Comparison of ENCODE assay signal across 12 mouse cellular contexts in the genomic region with DNA sequence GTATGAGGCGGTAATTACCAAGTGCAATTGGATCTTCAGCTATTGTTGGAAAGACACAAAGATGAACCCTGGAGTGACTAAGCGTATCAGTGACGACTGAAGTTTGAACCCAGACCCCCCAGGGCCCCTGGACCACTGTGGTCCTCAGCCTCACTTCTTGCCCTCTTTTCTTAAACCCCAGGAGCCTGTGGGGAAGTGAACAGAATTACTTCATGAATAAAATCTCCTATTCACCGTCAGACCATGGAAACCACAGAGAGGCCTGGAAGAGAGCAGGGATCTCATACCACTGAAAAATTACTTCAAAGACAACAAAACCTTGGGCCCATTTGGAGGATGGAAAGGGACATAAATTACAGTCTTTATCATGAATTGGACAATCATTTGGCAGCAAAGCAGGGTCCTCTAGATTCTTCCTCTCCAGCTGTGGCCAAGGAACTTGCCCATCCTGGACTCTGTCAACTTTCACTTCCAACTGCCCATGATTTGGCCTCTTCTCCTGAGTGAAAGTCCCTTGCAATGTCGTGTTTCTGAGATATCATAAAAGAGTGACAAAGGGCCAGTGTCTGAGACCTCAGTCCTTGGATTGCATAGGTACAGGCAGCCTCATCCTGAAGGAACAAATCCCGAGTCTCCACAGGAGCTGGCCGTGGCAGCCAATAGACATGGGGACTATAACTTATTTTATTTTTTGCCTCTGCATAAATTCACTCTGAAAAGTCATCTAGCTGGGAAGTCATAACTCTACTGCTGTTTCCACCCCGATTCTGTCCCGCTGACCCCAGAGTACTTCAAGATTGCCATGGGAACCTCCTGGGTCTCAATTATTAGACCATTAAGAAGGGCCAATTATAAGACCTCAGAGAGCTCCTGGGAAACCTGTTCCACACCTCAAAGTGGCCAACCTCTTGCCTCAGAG. TPM values are rescaled to one million over a fixed set of nuclear protein-coding genes. Genes with fewer than 3 reads are reported as not detected.
DNase-seq lines count a peak whose midpoint lies in the region; ATAC-seq and TF ChIP-seq lines count a peak whose summit lies in the region.
"Had no signal": no experiment of that assay in that cellular context is flagged by ENCODE, and none has a peak within 500 bp of the region (broad histone marks: within the 10 kb centered on the region; RNA-seq: fewer than 3 reads in every experiment).

No protein-coding gene starts in this region.

- no peaks in the 10 kb centered on the region for H3K9me3 ChIP-seq in heart, embryonic 10.5 days
- H3K9me3 ChIP-seq in forebrain, embryonic 13.5 days (replicated peaks), result no peaks in the 10 kb centered on the region
- no peaks in the 10 kb centered on the region for H3K9me3 ChIP-seq in limb, embryonic 15.5 days
- no peaks in the 10 kb centered on the region for H3K9me3 ChIP-seq in liver, postnatal 0 days (ENCODE audit: low read length)
- H3K9me3 ChIP-seq: liver, embryonic 12.5 days had no signal

- peaks cover 17% of the 10 kb centered on the region for H3K4me1 ChIP-seq in heart, embryonic 10.5 days
- peaks cover 73% of the 10 kb centered on the region for H3K4me1 ChIP-seq in forebrain, embryonic 13.5 days
- peaks cover 61% of the 10 kb centered on the region for H3K4me1 ChIP-seq in limb, embryonic 15.5 days
- H3K4me1 ChIP-seq in liver, postnatal 0 days (ENCODE audit: insufficient read depth), result no peaks in the 10 kb centered on the region
- H3K4me1 ChIP-seq: liver, embryonic 12.5 days had no signal

- H3K4me3 ChIP-seq in heart, embryonic 10.5 days, result no peak overlapping the region
- H3K4me3 ChIP-seq in forebrain, embryonic 13.5 days, result peak overlapping the region; percentile 94
- peak overlapping the region; percentile 93 for H3K4me3 ChIP-seq in limb, embryonic 15.5 days
- no peak overlapping the region for H3K4me3 ChIP-seq in liver, postnatal 0 days (ENCODE audit: low read depth, low read length)
- H3K4me3 ChIP-seq: erythroblast, embryonic 14.5 days; liver, embryonic 12.5 days had no signal

- H3K27me3 ChIP-seq in heart, embryonic 10.5 days (ENCODE audit: insufficient read depth, poor library complexity, severe bottlenecking), result peaks cover 3% of the 10 kb centered on the region; the same call in 1 of the 2 replicates
- no peaks in the 10 kb centered on the region for H3K27me3 ChIP-seq in forebrain, embryonic 13.5 days
- no peaks in the 10 kb centered on the region for H3K27me3 ChIP-seq in limb, embryonic 15.5 days
- H3K27me3 ChIP-seq in liver, postnatal 0 days (ENCODE audit: insufficient read depth, low read length), result peaks cover 43% of the 10 kb centered on the region
- H3K27me3 ChIP-seq: CH12.LX had no signal

- H3K4me2 ChIP-seq in forebrain, embryonic 13.5 days, result peak overlapping the region; percentile 73
- H3K4me2 ChIP-seq in limb, embryonic 15.5 days, result peak overlapping the region; percentile 63
- H3K4me2 ChIP-seq in liver, postnatal 0 days (ENCODE audit: low read depth, low read length), result no peak overlapping the region

- no peak overlapping the region for H3K27ac ChIP-seq in heart, embryonic 10.5 days
- H3K27ac ChIP-seq in forebrain, embryonic 13.5 days, result peak overlapping the region; percentile 19; the same call in 1 of the 2 replicates
- peak overlapping the region; percentile 100 for H3K27ac ChIP-seq in limb, embryonic 15.5 days
- H3K27ac ChIP-seq in liver, postnatal 0 days (ENCODE audit: low read depth), result no peak overlapping the region
- H3K27ac ChIP-seq: liver, embryonic 12.5 days had no signal

- no peaks in the 10 kb centered on the region for H3K36me3 ChIP-seq in heart, embryonic 10.5 days
- H3K36me3 ChIP-seq in forebrain, embryonic 13.5 days (ENCODE audit: poor library complexity, severe bottlenecking), result no peaks in the 10 kb centered on the region
- 0 out of 2 replicates have a peak, but pooled peaks cover 2% of the 10 kb centered on the region for H3K36me3 ChIP-seq in limb, embryonic 15.5 days
- no peaks in the 10 kb centered on the region for H3K36me3 ChIP-seq in liver, postnatal 0 days (replicated peaks; ENCODE audit: insufficient read depth, low read length)
- H3K36me3 ChIP-seq: liver, embryonic 12.5 days had no signal

- peak overlapping the region; percentile 99 for H3K9ac ChIP-seq in forebrain, embryonic 13.5 days
- H3K9ac ChIP-seq in limb, embryonic 15.5 days, result peak overlapping the region; percentile 100
- H3K9ac ChIP-seq in liver, postnatal 0 days (replicated peaks), result no peak overlapping the region
- H3K9ac ChIP-seq: liver, embryonic 12.5 days had no signal

- peak; percentile 43 for DNase-seq in heart, embryonic 10.5 days (ENCODE audit: low spot score)
- DNase-seq in heart, adult 9 months (ENCODE audit: low spot score in 2 of 2), result no peak
- peak; percentile 20 for DNase-seq in 3T3-L1 (ENCODE audit: low read depth, low spot score)
- no peak for DNase-seq in MN1 (ENCODE audit: low spot score)
- DNase-seq in urinary bladder, postnatal 25 days (ENCODE audit: low spot score), result no peak
- no peak for DNase-seq in liver, postnatal 0 days
- DNase-seq: retina, postnatal 1 day had no signal

- TF ChIP-seq EP300 in liver, postnatal 0 days (IDR thresholded peaks at IDR 0.05; ENCODE audit: low read depth), result no peak

- TF ChIP-seq CTCF in liver, postnatal 0 days (IDR thresholded peaks at IDR 0.05; ENCODE audit: low read depth), result no peak

- ATAC-seq in forebrain, embryonic 13.5 days, result no peak
- no peak for ATAC-seq in limb, embryonic 15.5 days (ENCODE audit: insufficient number of reproducible peaks, low FRiP score, low TSS enrichment, low read depth)
- ATAC-seq in liver, postnatal 0 days, result no peak
- ATAC-seq: liver, embryonic 12.5 days had no signal

- 74% methylated on average over 9 of the region's 9 CpGs for WGBS in heart, embryonic 10.5 days
- WGBS in forebrain, embryonic 13.5 days, result 22% methylated on average over 9 of the region's 9 CpGs
- WGBS in limb, embryonic 15.5 days, result 37% methylated on average over 9 of the region's 9 CpGs
- WGBS in liver, postnatal 0 days (ENCODE audit: insufficient replicate concordance), result 65% methylated on average over 9 of the region's 9 CpGs

RNA-seq across cellular contexts. Expression of a gene that starts 2.6 kb away (rescaled TPM):
- 5.4 and 8.7 TPM in 2 replicates for polyA plus RNA-seq in heart, embryonic 10.5 days (2016; fragmentation: Nextera tagmentation; extraction: Ambion mirVana)
- 20.6 and 21.2 TPM in 2 replicates for polyA plus RNA-seq in forebrain, embryonic 13.5 days (2015; fragmentation: Nextera tagmentation; extraction: Ambion mirVana)
- 56.1 and 57.6 TPM in 2 replicates for polyA plus RNA-seq in limb, embryonic 15.5 days (2015; fragmentation: Nextera tagmentation; extraction: Ambion mirVana)
- polyA plus RNA-seq in liver, postnatal 0 days (2015; fragmentation: Nextera tagmentation; extraction: Ambion mirVana), result 0.14 and 0.17 TPM in 2 replicates
- polyA plus RNA-seq: erythroblast, embryonic 14.5 days had no signal

Comparison
In these comparisons a context has a peak if more than half of its experiments do, and no peak if none do; other contexts are left out.
1. DNase-seq: peak in heart, embryonic 10.5 days (single experiment) and 3T3-L1 (single experiment); none in heart, adult 9 months (0 of 2), MN1 (single experiment), urinary bladder, postnatal 25 days (single experiment) and liver, postnatal 0 days (single experiment).
2. H3K27ac ChIP-seq: peak in forebrain, embryonic 13.5 days (single experiment) and limb, embryonic 15.5 days (single experiment); none in heart, embryonic 10.5 days (single experiment) and liver, postnatal 0 days (single experiment).
3. H3K4me3 ChIP-seq: peak in forebrain, embryonic 13.5 days (single experiment) and limb, embryonic 15.5 days (single experiment); none in heart, embryonic 10.5 days (single experiment) and liver, postnatal 0 days (single experiment).